Mouse (Mus musculus) E14TG2a.4 (cell line): Measurements from ENCODE around the gene Trex2.

Experiments
- CTCF ChIP-seq: conservative IDR thresholded peaks from 2 replicates; pipeline ENCODE4 v1.5.1; 2014; ENCODE audit warnings: low read length
- NANOG ChIP-seq: IDR thresholded peaks from 2 replicates; pipeline ENCODE4 v1.6.1; 2014; ENCODE audit warnings: borderline replicate concordance, low read length, mixed read lengths
- POU5F1 ChIP-seq: IDR thresholded peaks from 2 replicates; pipeline ENCODE4 v1.6.1; 2014; ENCODE audit warnings: low read length, borderline replicate concordance

GRCm38 (mm10) chrX:73441428-73441827 lies 6.3 kb upstream of the Trex2 start:
- TF ChIP-seq POU5F1 (no peak), CTCF (no peak), NANOG (no peak)
